Mouse (Mus musculus) heart, embryonic 15.5 days (tissue): ENCODE measurements around the gene Slamf7. TPM values are rescaled to one million over a fixed set of nuclear protein-coding genes. Genes with fewer than 3 reads are reported as not detected.
"Not testable (repeated sequence)": the region's sequence is repeated elsewhere in the genome, so short reads cannot be mapped to it uniquely, and the experiment has no call there.

Source experiments
- ATAC-seq: fragments of 200-750 bp; cut with Nextera tagmentation; replicated peaks from 2 replicates; pipeline ENCODE4 v1.8.0; 2017; ENCODE audit warnings: low read depth, moderate TSS enrichment; ENCODE audit not compliant: insufficient number of reproducible peaks, insufficient read depth, low FRiP score
- H3K27ac ChIP-seq: fragments of 300-500 bp; sonication (generic); 2 replicates; pipeline ENCODE4 v1.5.1; 2015; ENCODE audit warnings: mild to moderate bottlenecking, inconsistent platforms
- H3K27me3 ChIP-seq: fragments of 300-500 bp; sonication (generic); 2 replicates; pipeline ENCODE4 v1.6.1; 2015; ENCODE audit warnings: inconsistent platforms
- H3K36me3 ChIP-seq: fragments of 300-500 bp; sonication (generic); 2 replicates; pipeline ENCODE4 v1.6.1; 2015; ENCODE audit warnings: mild to moderate bottlenecking, inconsistent platforms
- H3K4me1 ChIP-seq: fragments of 300-500 bp; sonication (generic); replicated peaks from 2 replicates; pipeline ENCODE4 v1.6.1; 2015; ENCODE audit warnings: inconsistent platforms
- H3K4me2 ChIP-seq: fragments of 300-500 bp; sonication (generic); 2 replicates; pipeline ENCODE4 v1.6.1; 2015; ENCODE audit warnings: inconsistent platforms, mild to moderate bottlenecking, moderate library complexity
- H3K4me3 ChIP-seq: fragments of 300-500 bp; sonication (generic); 2 replicates; pipeline ENCODE4 v1.5.1; 2015; ENCODE audit warnings: mild to moderate bottlenecking, inconsistent platforms
- H3K9ac ChIP-seq: fragments of 300-500 bp; sonication (generic); 2 replicates; pipeline ENCODE4 v1.6.1; 2015; ENCODE audit warnings: mild to moderate bottlenecking, inconsistent platforms
- H3K9me3 ChIP-seq: fragments of 300-500 bp; sonication (generic); replicated peaks from 2 replicates; pipeline ENCODE4 v1.6.1; 2016; ENCODE audit warnings: inconsistent platforms
- WGBS: fragments of 180-500 bp; shearing (Covaris S2); methylation state at CpG from one replicate; pipeline ENCODE4 v1.1.7; 2015; ENCODE audit warnings: mixed read lengths; 5-methylcytosine and 5-hydroxymethylcytosine counted together
- polyA plus RNA-seq: library from polyadenylated mRNA; unstranded; fragments of >200 nt; fragmentation: Nextera tagmentation; extraction: Ambion mirVana; gene quantifications from 2 replicates; pipeline ENCODE4 v1.2.1, GENCODE M21; 2015

Slamf7 gene
- polyA plus RNA-seq = 0.09 and 0.66 TPM in 2 replicates

- Histone ChIP-seq H3K27me3 (no peaks in the 10 kb centered on the region), H3K4me2 (no peak within 1 kb of the TSS), H3K27ac (no peak within 1 kb of the TSS), H3K9me3 (no peaks in the 10 kb centered on the region), H3K36me3 (no peaks in the 10 kb centered on the region), H3K4me3 (no peak within 1 kb of the TSS), H3K9ac (no peak within 1 kb of the TSS), H3K4me1 (no peaks in the 10 kb centered on the region)
- no peak for ATAC-seq
- 83% methylated on average over 5 of the region's 5 CpGs for WGBS
Observed at GRCm38 (mm10) chr1:171652734-171653133, at the start of gene Slamf7. Slamf7 (minus strand) TSS chr1:171653035.

GRCm38 (mm10) chr1:171698983-171699382, 46.1 kb upstream of the Slamf7 start:
- no peaks in the 10 kb centered on the region for H3K36me3 ChIP-seq
- H3K27ac ChIP-seq = no peak overlapping the region
- no peaks in the 10 kb centered on the region for H3K9me3 ChIP-seq
- H3K4me1 ChIP-seq = no peaks in the 10 kb centered on the region
- ATAC-seq = no peak
- 15% methylated on average over 6 of the region's 6 CpGs for WGBS
- H3K27me3 ChIP-seq = no peaks in the 10 kb centered on the region
- no peak overlapping the region for H3K4me2 ChIP-seq
- H3K9ac ChIP-seq = no peak overlapping the region
- H3K4me3 ChIP-seq = no peak overlapping the region

GRCm38 (mm10) chr1:171693918-171694317, 41.1 kb upstream of the Slamf7 start:
- Histone ChIP-seq H3K4me1 (no peaks in the 10 kb centered on the region), H3K9ac (no peak overlapping the region), H3K4me2 (no peak overlapping the region), H3K9me3 (0 out of 2 replicates have a peak, but pooled peaks cover 3% of the 10 kb centered on the region), H3K27me3 (no peaks in the 10 kb centered on the region), H3K36me3 (no peaks in the 10 kb centered on the region), H3K27ac (no peak overlapping the region), H3K4me3 (no peak overlapping the region)
- WGBS = 67% methylated on average over 1 of the region's 1 CpGs
- ATAC-seq = no peak

GRCm38 (mm10) chr1:171687320-171687719, 34.5 kb upstream of the Slamf7 start:
- Histone ChIP-seq H3K4me1 (no peaks in the 10 kb centered on the region), H3K4me3 (no peak overlapping the region), H3K36me3 (no peaks in the 10 kb centered on the region), H3K27ac (no peak overlapping the region), H3K9me3 (no peaks in the 10 kb centered on the region), H3K27me3 (no peaks in the 10 kb centered on the region), H3K9ac (no peak overlapping the region), H3K4me2 (no peak overlapping the region)
- WGBS = 75% methylated on average over 4 of the region's 4 CpGs
- ATAC-seq = no peak

- H3K27ac ChIP-seq = no peak overlapping the region
- no peaks in the 10 kb centered on the region for H3K36me3 ChIP-seq
- no peak for ATAC-seq
- H3K9me3 ChIP-seq = no peaks in the 10 kb centered on the region
- H3K4me1 ChIP-seq = no peaks in the 10 kb centered on the region
- WGBS = 84% methylated on average over 9 of the region's 9 CpGs
- H3K4me3 ChIP-seq = no peak overlapping the region
- H3K9ac ChIP-seq = no peak overlapping the region
- H3K4me2 ChIP-seq = no peak overlapping the region
- no peaks in the 10 kb centered on the region for H3K27me3 ChIP-seq
Observed at GRCm38 (mm10) chr1:171684923-171685322, 32.1 kb upstream of the Slamf7 start.

GRCm38 (mm10) chr1:171681531-171682299, 28.9 kb upstream of the Slamf7 start, which contains the start of gene Cd48:
Cd48 (plus strand) TSS chr1:171682009.
- Histone ChIP-seq H3K4me2 (no peak within 1 kb of the TSS), H3K9ac (no peak within 1 kb of the TSS), H3K27me3 (no peaks in the 10 kb centered on the region), H3K36me3 (no peaks in the 10 kb centered on the region), H3K4me1 (no peaks in the 10 kb centered on the region), H3K27ac (no peak within 1 kb of the TSS), H3K9me3 (no peaks in the 10 kb centered on the region), H3K4me3 (peak within 1 kb of the TSS; percentile 19; the same call in 1 of the 2 replicates)
- WGBS = 76% methylated on average over 14 of the region's 14 CpGs
- no peak for ATAC-seq

GRCm38 (mm10) chr1:171681009-171681408, 28.2 kb upstream of the Slamf7 start:
- Histone ChIP-seq H3K36me3 (no peaks in the 10 kb centered on the region), H3K27ac (no peak overlapping the region), H3K4me2 (no peak overlapping the region), H3K9ac (no peak overlapping the region), H3K4me3 (no peak overlapping the region), H3K4me1 (no peaks in the 10 kb centered on the region), H3K27me3 (no peaks in the 10 kb centered on the region), H3K9me3 (no peaks in the 10 kb centered on the region)
- WGBS = 75% methylated on average over 7 of the region's 7 CpGs
- no peak for ATAC-seq

- 36% methylated on average over 1 of the region's 1 CpGs for WGBS
- no peak for ATAC-seq
- Histone ChIP-seq H3K27me3 (no peaks in the 10 kb centered on the region), H3K4me2 (no peak overlapping the region), H3K4me1 (no peaks in the 10 kb centered on the region), H3K27ac (no peak overlapping the region), H3K36me3 (no peaks in the 10 kb centered on the region), H3K9ac (no peak overlapping the region), H3K4me3 (no peak overlapping the region), H3K9me3 (no peaks in the 10 kb centered on the region)
Observed at GRCm38 (mm10) chr1:171677721-171678120, 24.9 kb upstream of the Slamf7 start.

- Histone ChIP-seq H3K9ac (no peak overlapping the region), H3K9me3 (no peaks in the 10 kb centered on the region)
- no peak for ATAC-seq
Observed at GRCm38 (mm10) chr1:171674467-171674866, 21.6 kb upstream of the Slamf7 start.

GRCm38 (mm10) chr1:171672854-171673475, 20.1 kb upstream of the Slamf7 start:
- Histone ChIP-seq H3K9ac (no peak overlapping the region), H3K4me2 (no peak overlapping the region), H3K4me3 (no peak overlapping the region), H3K27me3 (no peaks in the 10 kb centered on the region), H3K36me3 (no peaks in the 10 kb centered on the region), H3K4me1 (no peaks in the 10 kb centered on the region), H3K9me3 (no peaks in the 10 kb centered on the region), H3K27ac (no peak overlapping the region)
- ATAC-seq = no peak
- 59% methylated on average over 5 of the region's 5 CpGs for WGBS

More at GRCm38 (mm10) chr1:171674467-171674866, 21.6 kb upstream of the Slamf7 start:
- Histone ChIP-seq H3K27me3 (no peaks in the 10 kb centered on the region), H3K36me3 (no peaks in the 10 kb centered on the region), H3K4me1 (no peaks in the 10 kb centered on the region), H3K4me3 (no peak overlapping the region), H3K4me2 (no peak overlapping the region), H3K27ac (no peak overlapping the region)
- 67% methylated on average over 1 of the region's 1 CpGs for WGBS

GRCm38 (mm10) chr1:171672451-171672850, 19.6 kb upstream of the Slamf7 start:
- not testable (repeated sequence) for H3K9ac ChIP-seq, H3K27ac ChIP-seq, H3K27me3 ChIP-seq, H3K9me3 ChIP-seq, H3K4me3 ChIP-seq, H3K4me1 ChIP-seq, H3K36me3 ChIP-seq, H3K4me2 ChIP-seq, ATAC-seq
- 71% methylated on average over 2 of the region's 2 CpGs for WGBS
